Mouse (Mus musculus): ENCODE results near the gene Hao1.
A peak's percentile ranks its signal among the peaks of the same experiment; 100 is the strongest.

Gene Hao1

DNA sequence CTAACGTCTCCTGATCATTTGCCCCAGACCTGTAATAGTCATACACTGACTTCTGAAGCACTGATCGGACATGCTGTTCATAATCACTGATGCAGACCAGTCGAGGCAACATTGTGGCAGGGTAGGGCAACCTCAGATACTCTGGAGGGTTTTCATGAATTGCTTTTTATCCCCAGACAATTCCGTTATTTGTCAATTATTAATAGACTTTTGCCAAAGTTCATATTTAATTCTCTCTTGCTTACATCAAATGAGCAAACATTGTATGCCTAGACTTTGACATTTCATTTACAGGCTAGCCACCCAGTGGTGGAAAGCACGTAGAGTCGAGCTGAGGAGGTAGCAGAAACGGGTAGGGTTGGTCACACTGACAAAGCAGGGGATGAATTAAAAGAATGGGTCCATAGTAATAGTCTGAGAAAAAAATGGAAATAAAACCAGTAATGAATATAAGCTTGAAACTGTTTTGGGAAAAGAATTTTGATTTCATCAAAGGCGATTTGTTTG is at the start of gene Hao1:
Gene Hao1 (minus strand): TSS at position 148 of the 507 bp plus-strand sequence.
- DNase-seq = no peak

DNA sequence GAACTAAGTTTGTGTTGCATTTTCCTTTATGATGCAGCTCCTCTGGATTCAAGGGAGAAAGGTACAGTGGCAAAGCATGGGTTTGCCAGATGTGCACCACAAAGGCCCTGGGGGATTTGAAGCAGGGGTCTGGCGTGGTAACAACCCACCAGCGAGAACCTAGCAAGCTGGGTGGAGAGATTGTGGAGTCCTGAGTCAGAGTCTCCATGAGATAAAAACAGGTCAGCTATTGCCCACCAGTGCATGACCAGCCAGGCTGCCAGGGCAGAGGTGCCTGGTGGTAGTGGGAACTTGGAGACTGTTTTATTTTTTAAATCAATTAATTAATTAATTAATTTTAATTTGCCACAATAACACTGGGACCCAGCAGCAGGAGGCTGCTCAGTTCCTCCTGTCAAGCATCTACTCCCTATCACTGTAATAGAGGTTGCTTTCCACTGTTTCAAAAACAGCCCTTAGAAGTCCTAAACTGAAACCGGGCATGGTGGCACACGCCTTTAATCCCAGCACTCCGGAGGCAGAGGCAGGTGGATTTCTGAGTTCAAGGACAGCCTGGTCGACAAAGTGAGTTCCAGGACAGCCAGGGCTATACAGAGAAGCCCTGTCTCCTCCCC is 37.0 kb upstream of the Hao1 start:
- no peak for DNase-seq

DNA sequence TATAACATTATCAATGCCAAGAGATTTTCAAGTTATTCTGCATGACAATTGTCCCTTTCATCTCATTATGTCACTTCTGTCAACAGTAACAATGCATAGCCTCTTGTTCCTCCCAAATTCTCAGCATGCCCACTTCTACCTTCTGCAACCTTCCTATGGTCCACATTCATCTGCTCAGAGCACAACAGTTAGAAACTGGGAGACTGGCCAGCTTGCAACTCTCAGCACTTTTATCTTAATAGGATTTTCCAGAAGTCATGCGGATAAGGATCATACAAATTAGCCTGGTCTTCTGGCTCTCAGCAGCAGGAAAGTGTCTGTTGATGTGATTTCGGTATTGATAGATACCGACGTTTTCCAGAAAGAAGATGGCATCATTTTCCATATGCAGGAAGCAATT is 31.1 kb upstream of the Hao1 start:
- no peak for DNase-seq

DNA sequence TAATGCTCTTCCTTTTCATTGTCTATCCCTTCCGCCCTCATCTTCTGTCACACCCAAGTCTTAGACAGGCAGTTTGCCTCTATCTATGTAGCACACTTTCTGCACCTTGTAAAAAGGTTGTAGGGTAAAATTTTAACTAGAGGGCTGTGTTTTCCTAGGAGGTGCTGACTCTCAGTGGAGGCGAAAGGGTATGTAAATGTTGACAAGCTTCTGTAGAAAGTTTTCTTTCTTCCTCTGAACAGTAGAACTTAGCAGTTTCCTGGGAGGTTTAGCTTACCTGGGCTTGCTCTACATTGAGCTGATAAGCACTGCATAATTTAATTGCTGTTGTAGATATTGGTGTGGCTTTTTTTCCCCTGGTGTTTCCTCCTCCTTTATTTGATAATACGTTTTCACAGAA is 5.3 kb upstream of the Hao1 start:
- no peak for DNase-seq

DNA sequence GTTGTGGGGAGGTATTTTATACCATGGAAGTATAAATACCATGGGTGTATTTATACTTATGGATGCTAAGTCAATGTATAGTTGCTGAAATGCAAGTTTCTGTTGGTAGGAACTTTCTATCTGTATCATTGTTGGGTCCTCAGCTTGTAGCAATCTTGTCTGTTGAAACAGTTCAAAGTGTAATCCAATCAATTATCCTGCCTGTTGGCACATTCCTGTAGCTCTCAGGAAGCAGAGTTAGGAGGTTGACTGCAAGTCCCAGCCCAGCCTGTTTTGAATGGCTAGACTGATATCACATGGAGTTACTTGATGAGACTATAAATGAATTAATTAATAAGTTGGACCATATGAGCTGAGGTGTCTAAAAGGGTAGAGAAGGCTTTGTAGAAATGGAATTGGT is 1.8 kb downstream of the Hao1 start:
- DNase-seq = no peak

DNA sequence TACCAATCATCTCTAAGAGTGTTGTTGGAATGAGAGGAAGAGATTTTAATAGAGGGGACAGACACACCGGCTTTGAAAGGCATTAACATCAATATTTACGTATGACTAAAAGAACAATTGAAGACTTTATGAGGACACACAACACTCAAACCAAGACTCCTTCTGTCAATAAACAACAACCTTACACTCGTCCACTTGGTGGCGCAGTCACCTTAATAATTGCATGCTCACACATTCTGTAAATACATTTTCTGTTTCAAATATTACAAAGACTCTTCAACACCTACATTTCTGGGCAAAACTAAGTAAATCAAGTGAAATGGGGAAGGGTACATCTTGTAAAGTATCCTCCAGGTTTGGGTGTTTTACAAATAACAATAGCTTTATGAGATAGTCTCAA is 4.4 kb downstream of the Hao1 start:
- DNase-seq = peak; percentile 82

DNA sequence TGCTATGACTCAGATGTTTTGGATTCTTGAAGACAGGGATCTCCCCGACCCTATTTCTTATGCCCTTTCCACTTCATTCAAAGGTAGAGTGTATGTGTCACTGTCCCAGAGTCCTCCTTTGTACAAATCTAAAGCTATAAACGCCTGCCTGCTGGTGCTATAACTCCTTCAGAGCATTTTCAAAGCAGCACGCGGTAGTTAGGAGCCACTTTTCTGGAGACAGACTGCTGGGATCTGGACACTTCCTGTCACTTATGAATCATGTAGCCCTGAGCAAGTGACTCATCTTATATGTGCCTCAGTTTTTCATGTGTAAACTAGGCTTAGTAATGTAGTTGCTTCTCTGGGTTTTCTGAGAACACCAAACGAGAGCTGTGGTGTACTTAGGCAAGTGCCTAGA is 9.1 kb downstream of the Hao1 start:
- no peak for DNase-seq

DNA sequence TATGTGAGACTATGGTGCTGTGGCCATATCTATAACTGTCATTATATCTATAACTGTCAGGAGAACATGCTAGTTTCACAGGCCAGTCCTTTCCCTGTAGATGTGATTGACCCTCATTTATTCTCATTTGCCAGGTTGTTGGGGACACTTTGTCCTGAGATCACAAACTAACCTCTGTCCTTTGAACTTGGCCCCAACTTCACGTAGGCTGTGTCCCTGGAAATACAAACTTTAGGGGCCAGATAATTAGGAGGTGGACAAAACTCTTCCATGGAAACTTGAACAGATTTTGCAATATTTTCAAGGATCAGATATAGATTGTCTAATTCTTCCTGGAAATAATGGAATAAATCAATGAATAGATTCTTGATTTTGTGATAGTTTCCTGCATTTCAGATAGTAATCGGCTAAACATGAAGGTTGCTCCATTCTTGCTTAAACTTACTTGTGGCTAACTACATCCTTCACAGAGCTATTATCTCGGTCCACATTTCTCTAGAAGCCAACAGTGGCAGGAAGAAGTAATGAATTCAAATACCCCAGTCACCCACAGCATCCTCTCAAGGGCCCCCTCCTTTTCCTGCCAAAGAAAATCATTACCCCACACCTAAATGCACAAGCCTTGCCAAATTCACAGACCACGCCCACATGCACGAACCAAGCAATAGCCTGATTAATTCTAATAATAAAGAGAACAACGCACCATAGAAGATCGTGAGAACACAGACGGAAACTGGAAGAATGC is 9.7 kb downstream of the Hao1 start:
- DNase-seq = no peak

DNA sequence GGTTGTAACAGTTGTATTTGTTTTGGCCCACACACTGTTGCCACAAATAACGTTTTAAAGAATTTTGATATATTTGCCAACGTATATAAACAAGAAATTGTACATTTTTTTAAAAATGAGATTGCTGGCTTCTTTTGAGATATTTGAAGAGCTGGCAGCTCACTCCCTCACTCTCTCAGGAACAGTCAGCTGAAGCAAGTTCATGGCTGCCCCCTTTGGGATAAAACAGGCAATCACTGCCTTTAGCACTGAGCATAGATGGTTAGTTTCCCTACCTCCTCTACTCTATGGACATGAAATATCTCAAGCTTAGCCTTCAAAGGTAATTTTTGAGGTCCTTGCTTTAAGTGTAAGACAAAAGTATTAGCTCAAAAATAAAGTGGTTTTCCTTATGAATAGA is 10.7 kb downstream of the Hao1 start:
- DNase-seq = no peak

DNA sequence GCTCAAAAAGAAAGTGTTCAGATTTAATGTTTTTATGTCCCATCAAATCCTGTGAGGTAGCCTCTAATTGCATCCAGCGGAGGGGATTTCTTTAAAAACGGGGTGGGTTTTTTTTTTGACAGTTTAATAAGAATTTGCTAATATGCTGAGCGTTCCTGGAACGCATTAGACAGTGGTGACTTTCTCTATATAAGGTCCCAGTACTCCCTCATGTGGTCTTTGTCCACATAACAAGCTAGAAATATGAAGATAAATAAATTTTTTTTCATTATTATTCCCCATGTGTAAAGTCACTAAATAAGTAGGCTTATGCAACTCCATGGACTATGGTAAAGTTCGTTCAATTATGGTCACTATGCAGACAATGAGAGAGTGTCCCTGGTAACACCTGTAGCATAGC is 13.1 kb downstream of the Hao1 start:
- no peak for DNase-seq

DNA sequence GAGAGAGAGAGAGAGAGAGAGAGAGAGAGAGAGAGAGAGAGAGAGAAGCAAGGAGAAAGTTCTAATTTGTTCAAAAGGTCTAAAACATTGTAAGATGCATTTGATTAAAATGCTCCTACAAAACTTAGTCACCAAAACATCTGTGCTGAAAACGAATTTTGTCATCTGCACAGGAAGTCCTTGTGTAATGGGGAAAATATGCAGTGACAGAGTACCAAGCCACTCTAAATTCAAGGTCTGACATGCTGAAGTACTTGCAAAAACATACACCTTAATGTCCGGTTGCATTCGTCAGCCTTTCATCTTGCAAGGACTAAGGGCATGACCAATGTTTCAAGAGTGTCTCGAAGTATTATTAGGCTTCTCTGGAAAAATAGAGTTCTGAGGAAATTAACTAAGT is 15.7 kb downstream of the Hao1 start:
- DNase-seq = no peak

DNA sequence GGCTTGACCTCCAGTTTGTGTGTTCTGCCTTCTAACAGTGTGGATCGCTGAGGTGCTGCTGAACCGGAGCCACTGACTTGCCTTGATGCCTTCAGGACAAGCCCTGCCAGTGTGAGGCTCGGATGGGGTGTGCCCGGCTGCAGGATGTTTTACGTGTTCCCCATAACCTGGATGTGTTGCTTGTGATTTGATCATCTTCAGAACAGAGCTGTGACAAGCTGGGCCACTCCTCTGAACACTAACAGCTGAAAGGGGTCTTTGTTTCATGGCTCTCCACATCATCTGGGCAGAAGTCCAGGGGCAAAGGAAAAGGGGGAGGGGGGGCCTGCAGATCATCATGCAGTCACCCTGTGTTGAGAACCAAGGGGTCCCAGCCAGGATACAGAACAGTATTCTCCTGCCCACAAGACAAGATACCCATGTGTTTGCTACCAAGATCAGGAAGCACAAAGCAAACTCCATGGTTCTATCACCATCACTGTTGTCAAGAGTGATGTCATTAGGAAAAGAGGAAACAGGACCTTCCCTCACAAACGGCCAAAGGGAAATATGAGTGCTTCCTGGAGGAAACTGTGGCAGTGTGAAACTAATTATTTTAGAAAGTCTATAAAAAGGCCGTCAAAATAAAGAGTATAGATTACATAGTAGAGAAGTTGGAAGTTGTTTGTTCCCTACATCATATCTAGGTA is 25.9 kb downstream of the Hao1 start:
- peak; percentile 18 for DNase-seq

DNA sequence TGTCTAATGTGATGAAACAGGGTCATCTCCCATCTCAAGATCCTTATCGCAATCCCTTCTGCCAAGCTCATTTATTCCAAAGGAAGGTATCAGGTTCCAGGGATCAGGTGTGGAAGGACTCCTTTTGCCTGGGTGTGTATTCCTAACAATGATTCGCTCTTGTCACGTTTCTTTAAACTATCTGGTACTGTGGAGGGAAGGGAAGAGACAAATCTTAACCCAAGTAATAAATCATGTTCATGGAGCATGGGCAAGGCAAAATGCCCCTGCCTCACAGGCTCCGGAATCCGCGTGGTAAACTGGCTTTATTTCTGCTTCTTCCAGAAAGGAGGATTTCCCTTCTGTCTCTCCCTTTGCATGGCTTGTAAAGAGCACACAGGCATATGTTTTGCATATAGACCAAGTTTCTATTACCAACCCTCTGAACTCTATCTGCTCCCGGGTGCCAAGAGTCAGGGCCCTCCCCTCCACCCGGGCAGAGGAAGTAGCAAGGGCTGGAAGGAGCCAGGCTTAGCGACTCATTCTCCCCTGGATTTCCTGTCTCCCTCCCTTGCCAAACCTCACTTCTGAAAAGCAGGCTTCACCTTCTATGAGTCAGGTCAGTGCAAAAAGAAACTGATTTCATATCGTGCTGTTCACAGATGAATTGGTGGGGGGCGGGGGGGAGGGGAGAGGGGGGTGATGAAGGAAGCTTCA is 26.6 kb downstream of the Hao1 start:
- DNase-seq = peak; percentile 48

DNA sequence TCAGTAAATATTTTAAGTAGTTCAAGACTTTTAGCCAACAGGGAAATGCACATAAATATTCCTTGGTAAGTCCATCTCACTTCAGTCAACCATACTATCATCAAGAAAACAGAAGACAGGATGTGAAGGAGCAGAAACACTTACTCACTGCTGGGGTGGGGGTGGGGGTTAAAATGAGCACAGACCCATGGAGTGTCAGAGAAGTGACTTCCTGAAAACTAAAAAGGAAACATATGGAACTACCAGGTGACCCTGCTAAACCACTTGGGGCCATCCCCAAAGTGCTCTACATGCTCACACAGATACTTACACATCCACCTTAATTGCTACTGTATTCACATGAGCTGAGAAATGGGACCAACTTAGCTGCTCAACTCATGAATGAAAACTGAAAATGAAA is 36.1 kb downstream of the Hao1 start:
- DNase-seq = no peak

DNA sequence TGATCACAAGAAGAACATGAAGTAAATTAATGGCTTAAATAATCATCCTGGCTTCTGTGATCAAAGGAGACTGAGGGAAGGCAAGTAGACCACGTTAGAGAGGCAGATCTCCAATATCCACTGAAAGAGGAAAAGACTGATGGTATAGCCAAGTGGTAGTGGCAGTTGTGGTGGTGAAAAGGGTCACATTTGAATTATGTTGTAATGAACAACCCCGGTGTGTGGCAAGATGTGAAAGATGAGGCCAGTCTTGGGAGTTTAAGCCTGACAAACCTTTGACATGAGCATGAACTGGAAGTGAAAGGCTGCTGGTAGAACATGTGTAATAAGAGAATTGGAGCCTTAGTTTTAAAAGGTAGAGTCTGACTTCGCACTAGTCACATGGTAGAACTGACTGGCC is 54.4 kb downstream of the Hao1 start:
- no peak for DNase-seq

DNA sequence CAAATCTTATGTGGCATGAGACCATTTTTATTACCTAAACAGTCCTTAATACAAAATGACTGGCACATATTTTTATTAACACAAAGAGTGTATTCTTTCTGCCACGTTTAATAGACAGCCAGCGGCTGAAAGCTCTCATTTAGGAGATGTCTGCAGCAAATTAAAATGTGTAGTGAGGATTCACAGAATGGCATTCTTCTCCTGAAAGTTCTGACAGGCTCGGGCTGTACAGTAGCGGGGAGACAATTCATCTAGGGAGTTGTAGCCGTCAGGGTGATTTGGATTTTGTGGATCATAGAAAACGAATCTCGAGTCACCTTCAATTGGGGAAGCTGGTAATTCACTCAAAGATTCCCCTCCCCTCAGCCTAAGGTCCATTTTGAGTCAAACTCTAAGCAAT is 55.7 kb downstream of the Hao1 start:
- no peak for DNase-seq

DNA sequence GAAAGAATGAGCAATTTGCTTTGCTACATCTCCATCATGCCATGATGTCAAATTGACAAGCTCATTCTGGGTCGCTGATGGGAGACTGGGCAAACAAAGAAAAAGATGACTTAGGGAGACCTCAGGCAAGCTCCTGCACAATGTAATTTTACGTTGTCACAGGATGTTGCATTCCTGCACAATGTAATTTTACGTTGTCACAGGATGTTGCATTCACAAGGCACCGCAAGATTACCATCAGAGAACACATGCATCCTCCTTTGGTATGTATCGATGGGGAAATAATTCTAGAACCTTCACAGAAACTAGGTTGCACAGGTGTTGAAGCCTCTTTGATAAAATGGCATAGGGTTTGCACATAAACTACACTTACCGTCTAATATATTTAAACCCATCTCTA is 65.5 kb downstream of the Hao1 start:
- DNase-seq = no peak

DNA sequence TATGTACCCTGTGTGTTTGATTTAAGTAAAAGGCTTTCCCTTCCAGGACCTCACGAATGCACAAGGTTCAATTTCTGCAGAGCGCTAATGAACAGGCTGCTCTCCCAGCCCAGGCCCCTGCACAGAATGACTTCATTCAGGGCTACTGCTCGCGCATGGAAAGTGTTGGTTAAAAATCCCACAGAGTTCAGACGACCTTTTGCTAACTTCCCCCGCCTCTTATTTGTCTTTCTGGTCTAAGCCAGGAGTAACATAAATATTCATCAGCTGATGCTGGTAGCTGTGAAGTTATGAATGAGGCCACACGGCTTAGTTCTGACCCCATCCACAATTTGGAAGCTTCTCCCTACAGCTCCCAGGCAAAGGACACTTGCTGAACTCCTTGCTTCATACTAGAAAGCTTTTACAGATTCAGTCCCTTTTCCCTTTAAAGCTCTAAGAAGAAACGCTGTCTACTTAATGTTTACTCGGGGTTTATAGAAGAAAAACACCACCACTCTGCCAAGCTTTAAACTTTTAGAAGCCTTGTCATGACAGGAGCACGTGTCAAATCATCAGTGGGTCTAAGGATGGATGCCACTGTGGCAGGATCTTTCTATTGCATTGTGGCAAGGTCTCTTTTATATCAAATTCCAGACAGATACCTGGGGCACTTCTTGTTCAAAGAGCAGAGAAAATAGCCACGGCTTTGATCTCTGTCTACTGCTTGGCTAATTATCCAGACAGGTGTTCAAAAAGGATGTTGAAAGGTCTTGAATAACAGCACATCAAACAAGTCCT is 67.9 kb downstream of the Hao1 start:
- peak; percentile 23 for DNase-seq

DNA sequence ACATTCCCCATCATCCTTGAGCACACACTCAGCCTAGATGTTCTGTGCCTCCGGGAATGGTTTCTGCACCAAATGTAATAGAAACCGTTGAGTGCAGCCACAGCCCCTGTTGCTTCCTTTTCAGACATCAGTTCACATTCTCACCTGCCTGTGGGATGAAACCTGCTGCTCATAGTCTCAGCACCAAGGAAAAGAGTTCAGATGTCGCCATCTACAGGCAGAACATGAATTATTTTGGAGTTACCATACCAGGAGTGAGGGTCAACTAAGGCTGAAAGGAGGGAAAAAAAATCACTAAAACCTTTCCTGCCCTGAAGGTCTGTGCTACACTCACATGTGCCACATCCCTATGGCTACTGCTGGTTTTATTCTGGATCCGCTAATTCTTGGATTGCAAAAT is 71.5 kb downstream of the Hao1 start:
- no peak for DNase-seq

DNA sequence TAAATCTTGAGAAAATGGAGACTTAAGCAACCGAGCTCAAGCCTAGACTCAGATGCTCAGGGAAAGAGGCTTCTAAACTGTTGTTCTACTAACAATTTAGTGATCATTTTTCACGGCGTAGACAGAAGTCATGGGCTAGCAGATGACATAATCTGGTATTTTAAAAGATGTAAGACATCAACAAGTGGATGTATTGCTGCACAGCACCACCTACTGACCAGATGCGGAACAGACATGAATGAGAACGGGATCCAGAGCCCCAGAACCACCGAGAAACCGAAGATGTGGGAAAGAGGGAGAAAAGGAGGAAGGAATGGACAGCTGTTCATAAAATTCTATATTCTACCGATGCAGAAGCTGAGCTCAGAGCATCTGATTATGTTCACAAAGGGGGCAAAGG is 72.4 kb downstream of the Hao1 start:
- peak; percentile 87 for DNase-seq

DNA sequence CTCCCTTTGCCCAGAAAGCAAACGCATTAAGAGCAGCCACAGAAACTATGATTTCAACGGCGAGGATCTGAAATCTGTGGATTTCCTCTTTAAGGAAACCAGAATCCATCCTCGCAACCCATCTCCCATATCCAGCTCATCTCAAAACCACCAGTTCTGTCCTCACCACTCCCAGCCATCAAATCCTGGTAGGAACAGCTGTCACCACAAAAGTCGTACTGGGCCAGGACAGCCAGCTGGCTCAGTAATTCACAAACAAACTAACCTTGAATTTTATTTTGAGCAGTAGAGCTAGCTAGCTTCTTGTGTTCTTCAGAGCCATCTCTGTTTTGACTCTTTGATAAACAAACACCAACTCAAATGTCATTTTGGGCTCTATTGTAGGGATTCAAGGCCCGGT is 73.0 kb downstream of the Hao1 start:
- DNase-seq = no peak

DNA sequence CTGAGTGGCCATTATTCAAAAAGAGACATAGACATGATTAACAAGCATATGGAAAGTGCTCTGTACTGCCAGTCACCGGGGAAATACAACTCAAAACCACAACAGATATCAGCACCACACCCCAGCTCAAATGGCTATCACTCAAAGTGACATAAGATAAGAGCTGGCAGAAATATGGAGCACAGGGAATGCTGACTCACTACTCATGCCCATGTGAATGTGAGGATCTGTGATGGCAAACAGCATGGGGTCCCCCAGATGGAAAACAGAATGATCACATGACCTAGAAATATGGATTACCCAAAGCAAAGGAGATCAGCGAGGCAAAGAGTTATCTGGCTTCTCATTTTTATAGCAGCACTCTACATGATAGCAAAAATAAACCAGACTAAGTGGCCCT is 89.0 kb downstream of the Hao1 start:
- no peak for DNase-seq

DNA sequence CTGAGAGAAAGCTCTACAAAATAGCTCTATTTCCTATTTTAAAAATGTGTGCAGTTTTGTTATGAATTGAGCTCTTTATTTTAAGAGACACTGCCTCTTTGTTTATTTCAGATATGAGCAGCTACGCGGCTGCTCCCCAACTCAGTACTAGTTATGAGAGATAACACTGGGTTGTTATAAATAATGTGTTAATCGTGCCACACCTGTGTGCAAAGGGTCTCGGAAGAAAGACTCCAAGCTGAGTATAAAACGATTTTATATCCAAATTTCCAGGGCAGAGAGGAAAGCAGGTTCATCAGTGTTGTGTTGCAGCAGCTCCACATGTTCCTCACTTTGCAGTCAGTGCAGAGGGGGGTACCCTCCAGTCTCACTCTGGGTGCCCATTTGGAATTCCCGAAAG is 91.8 kb downstream of the Hao1 start:
- no peak for DNase-seq

All from kidney, postnatal 10 days (tissue).